Mouse (Mus musculus) midbrain, postnatal 0 days (tissue): Measurements from ENCODE around the gene Rassf7. TPM values are rescaled to one million over a fixed set of nuclear protein-coding genes. Genes with fewer than 3 reads are reported as not detected.

Experiments
- ATAC-seq: fragments of 200-750 bp; cut with Nextera tagmentation; 2 replicates; pipeline ENCODE4 v1.8.0; 2017; ENCODE audit warnings: moderate number of reproducible peaks, mild to moderate bottlenecking, moderate TSS enrichment, moderate library complexity; ENCODE audit not compliant: low FRiP score
- DNase-seq: peaks from one replicate; pipeline ENCODE4 v3.0.0-alpha.2; 2015; ENCODE audit warnings: low spot score
- H3K27ac ChIP-seq: fragments of 300-500 bp; sonication (generic); 2 replicates; pipeline ENCODE4 v1.5.1; 2014; ENCODE audit warnings: low read depth, mild to moderate bottlenecking, low read length, mixed read lengths
- H3K27me3 ChIP-seq: fragments of 300-500 bp; sonication (generic); 2 replicates; pipeline ENCODE4 v1.6.1; 2014; ENCODE audit warnings: low read length, control low read depth, mixed read lengths; ENCODE audit not compliant: insufficient read depth
- H3K36me3 ChIP-seq: fragments of 300-500 bp; sonication (generic); 2 replicates; pipeline ENCODE4 v1.6.1; 2014; ENCODE audit warnings: low read length, control low read depth, mixed read lengths; ENCODE audit not compliant: insufficient read depth
- H3K4me1 ChIP-seq: fragments of 300-500 bp; sonication (generic); 2 replicates; pipeline ENCODE4 v1.6.1; 2014; ENCODE audit warnings: mild to moderate bottlenecking, control low read depth, antibody characterized with exemption, low read length, mixed read lengths; ENCODE audit not compliant: insufficient read depth
- H3K4me2 ChIP-seq: fragments of 300-500 bp; sonication (generic); 2 replicates; pipeline ENCODE4 v1.6.1; 2014; ENCODE audit warnings: low read depth, mild to moderate bottlenecking, low read length, mixed read lengths; ENCODE audit not compliant: poor library complexity, severe bottlenecking
- H3K4me3 ChIP-seq: fragments of 300-500 bp; sonication (generic); 2 replicates; pipeline ENCODE4 v1.5.1; 2014; ENCODE audit warnings: low read depth, mild to moderate bottlenecking, low read length, moderate library complexity
- H3K9ac ChIP-seq: fragments of 300-500 bp; sonication (generic); replicated peaks from 2 replicates; pipeline ENCODE4 v1.6.1; 2014; ENCODE audit warnings: mild to moderate bottlenecking, low read length, moderate library complexity, mixed read lengths; ENCODE audit not compliant: poor library complexity, severe bottlenecking
- H3K9me3 ChIP-seq: fragments of 300-500 bp; sonication (generic); 2 replicates; pipeline ENCODE4 v1.6.1; 2016; ENCODE audit warnings: low read length, control low read depth
- CTCF ChIP-seq: IDR thresholded peaks from 2 replicates; pipeline ENCODE4 v1.5.1; 2016; ENCODE audit warnings: antibody characterized with exemption, mild to moderate bottlenecking
- WGBS: fragments of 180-500 bp; shearing (Covaris S2); extraction: QIAGEN DNeasy Blood & Tissue Kit; methylation state at CpG from one replicate; pipeline ENCODE4 v1.1.7; 2014; 5-methylcytosine and 5-hydroxymethylcytosine counted together
- microRNA counts: library from miRNA; unstranded; fragments of <30 nt; microRNA quantifications from one replicate; lab custom pipeline; 2015
- microRNA-seq: library from miRNA; unstranded; fragments of <30 nt; microRNA quantifications from one replicate; pipeline ENCODE4, GENCODE M21; 2016; ENCODE audit warnings: borderline number of aligned reads
- polyA plus RNA-seq: library from polyadenylated mRNA; unstranded; fragments of >200 nt; fragmentation: Nextera tagmentation; extraction: Ambion mirVana; gene quantifications from 2 replicates; pipeline ENCODE4 v1.2.1, GENCODE M21; 2015
- total RNA-seq: library from RNA; depleted of rRNA; stranded (reverse); fragments of >200 nt; gene quantifications from 2 replicates; pipeline ENCODE4 v1.2.3, GENCODE M21; 2014; rRNA removed

Rassf7 gene
- total and polyA plus RNA-seq, 2 experiments from 2014 or later = 20.7 to 23.5 TPM

DNA sequence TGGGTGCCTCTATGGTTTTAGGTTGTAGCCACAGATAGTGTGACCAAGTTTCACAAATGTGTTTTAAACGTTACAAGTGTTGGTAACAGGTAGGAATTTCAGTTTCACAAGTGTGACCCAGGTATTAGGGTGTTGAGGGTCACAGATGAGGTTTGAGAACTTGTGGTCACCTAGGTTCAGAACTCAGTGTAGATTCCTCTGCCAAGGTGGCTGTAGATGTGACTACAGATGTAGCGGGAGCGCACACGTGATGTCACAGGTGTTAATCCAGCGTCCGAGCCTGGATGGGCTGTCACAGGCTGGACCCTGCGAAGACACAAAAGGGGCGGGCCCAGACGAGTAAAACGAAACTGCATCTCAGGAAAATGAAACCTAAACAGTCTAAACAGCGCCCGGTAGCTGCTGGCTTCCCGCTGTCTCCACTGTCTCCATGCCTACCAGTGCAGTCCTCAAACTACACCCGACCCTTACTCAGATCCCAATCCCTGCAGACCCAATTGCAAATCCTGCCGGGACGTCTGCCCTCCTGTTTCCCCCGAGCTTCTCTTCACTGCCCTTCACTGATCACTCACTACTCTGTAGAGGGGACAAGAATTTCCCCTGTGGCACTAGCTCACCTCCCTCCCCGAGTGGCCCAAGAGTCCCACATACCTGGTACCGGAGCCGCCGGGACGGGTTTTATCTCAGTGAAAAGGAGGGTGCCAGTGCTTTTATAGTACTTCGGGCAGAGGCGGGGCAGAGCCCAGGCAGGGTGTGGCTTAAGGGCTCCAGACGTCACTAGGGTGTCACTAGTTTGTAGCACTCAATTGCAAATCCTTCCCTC lies 50.3 kb downstream of the Rassf7 start, which contains the start of gene Irf7:
TSS of gene Irf7 (minus strand) at position 743 of the 823 bp plus-strand sequence.
- H3K9ac ChIP-seq = 0 out of 2 replicates have a peak within 1 kb of the TSS, but pooled peaks have one; percentile 0
- TF ChIP-seq CTCF = no peak
- no peak within 1 kb of the TSS for H3K27ac ChIP-seq
- no peaks in the 10 kb centered on the region for H3K9me3 ChIP-seq
- H3K27me3 ChIP-seq = no peaks in the 10 kb centered on the region
- DNase-seq = peak; percentile 11
- H3K4me2 ChIP-seq = peak within 1 kb of the TSS; percentile 37
- no peaks in the 10 kb centered on the region for H3K4me1 ChIP-seq
- H3K4me3 ChIP-seq = peak within 1 kb of the TSS; percentile 21; the same call in 1 of the 2 replicates
- peaks cover 32% of the 10 kb centered on the region for H3K36me3 ChIP-seq
- 12% methylated on average over 25 of the region's 25 CpGs for WGBS
- no peak for ATAC-seq

MicroRNAs encoded within 50 kb of the gene (microRNA counts, 519-probe panel; counts per million panel counts)
- microRNA mmu-miR-210 (lab: Ali Mortazavi, UCI) = 3,486 counts per million, percentile 75 among the panel's probes with 10 or more counts

Small RNAs within 50 kb of the gene (microRNA-seq; reads per million reads assigned to microRNA genes)
- 476 reads per million, percentile 64 among the genes with 10 or more reads in this experiment for gene Mir210

Other genes starting within 250 kb of the Rassf7 start
- 9.7 and 16.3 TPM in 2 replicates for gene Ifitm1, start 248.6 kb upstream of the Rassf7 start, total RNA-seq
- 14.6 and 21.2 TPM in 2 replicates for gene Ifitm1, start 248.6 kb upstream of the Rassf7 start, polyA plus RNA-seq
- 22.5 and 39.3 TPM in 2 replicates for gene Ifitm3, start 205.1 kb upstream of the Rassf7 start, total RNA-seq
- gene Ifitm3, start 205.1 kb upstream of the Rassf7 start, polyA plus RNA-seq = 67.8 and 80.5 TPM in 2 replicates
- gene Ifitm6, start 197.9 kb upstream of the Rassf7 start, total RNA-seq = 0.99 and 1.1 TPM in 2 replicates
- 0.81 and 0.83 TPM in 2 replicates for gene Ifitm6, start 197.9 kb upstream of the Rassf7 start, polyA plus RNA-seq
- not detected in 2 replicates for gene Gm17387, start 186.7 kb upstream of the Rassf7 start, total RNA-seq
- not detected in 2 replicates for gene Gm17387, start 186.7 kb upstream of the Rassf7 start, polyA plus RNA-seq
- gene B4galnt4, start 154.8 kb upstream of the Rassf7 start, total RNA-seq = 133 and 146 TPM in 2 replicates
- gene B4galnt4, start 154.8 kb upstream of the Rassf7 start, polyA plus RNA-seq = 52.1 and 53.9 TPM in 2 replicates
- gene Pkp3, start 137.6 kb upstream of the Rassf7 start, total RNA-seq = 0.49 TPM in 1 of 2 replicates, not detected in the other
- gene Pkp3, start 137.6 kb upstream of the Rassf7 start, polyA plus RNA-seq = not detected in 2 replicates
- 1.1 and 3.9 TPM in 2 replicates for gene Sigirr, start 115.3 kb upstream of the Rassf7 start, total RNA-seq
- gene Sigirr, start 115.3 kb upstream of the Rassf7 start, polyA plus RNA-seq = 1.8 and 2.0 TPM in 2 replicates
- gene Ano9, start 98.1 kb upstream of the Rassf7 start, total RNA-seq = 0.33 and 1.1 TPM in 2 replicates
- gene Ano9, start 98.1 kb upstream of the Rassf7 start, polyA plus RNA-seq = 0.50 and 0.72 TPM in 2 replicates
- 19.6 and 23.4 TPM in 2 replicates for gene Ptdss2, start 93.5 kb upstream of the Rassf7 start, total RNA-seq
- 90.9 and 91.0 TPM in 2 replicates for gene Ptdss2, start 93.5 kb upstream of the Rassf7 start, polyA plus RNA-seq
- 39.1 and 47.1 TPM in 2 replicates for gene Rnh1, start 43.0 kb upstream of the Rassf7 start, total RNA-seq
- 44.2 and 46.8 TPM in 2 replicates for gene Rnh1, start 43.0 kb upstream of the Rassf7 start, polyA plus RNA-seq
- gene Hras, start 21.9 kb upstream of the Rassf7 start, total RNA-seq = 109 and 113 TPM in 2 replicates
- gene Hras, start 21.9 kb upstream of the Rassf7 start, polyA plus RNA-seq = 209 TPM in 2 replicates
- 11.5 and 14.9 TPM in 2 replicates for gene Lrrc56, start 21.7 kb upstream of the Rassf7 start, total RNA-seq
- 8.6 TPM in 2 replicates for gene Lrrc56, start 21.7 kb upstream of the Rassf7 start, polyA plus RNA-seq
- gene Lmntd2, start 1.8 kb upstream of the Rassf7 start, total RNA-seq = not detected in 2 replicates
- gene Lmntd2, start 1.8 kb upstream of the Rassf7 start, polyA plus RNA-seq = 0.10 and 0.36 TPM in 2 replicates
- 46.3 and 54.6 TPM in 2 replicates for gene Phrf1, start 12.9 kb downstream of the Rassf7 start, total RNA-seq
- gene Phrf1, start 12.9 kb downstream of the Rassf7 start, polyA plus RNA-seq = 35.1 and 39.5 TPM in 2 replicates
- 3.9 and 4.5 TPM in 2 replicates for gene Irf7, start 50.6 kb downstream of the Rassf7 start, total RNA-seq
- gene Irf7, start 50.6 kb downstream of the Rassf7 start, polyA plus RNA-seq = 2.8 and 2.9 TPM in 2 replicates
- not detected in 2 replicates for gene Cdhr5, start 60.9 kb downstream of the Rassf7 start, total RNA-seq
- not detected in 2 replicates for gene Cdhr5, start 60.9 kb downstream of the Rassf7 start, polyA plus RNA-seq
- 1.5 and 2.5 TPM in 2 replicates for gene Sct, start 63.3 kb downstream of the Rassf7 start, total RNA-seq
- 3.3 and 4.3 TPM in 2 replicates for gene Sct, start 63.3 kb downstream of the Rassf7 start, polyA plus RNA-seq
- 0.55 and 0.61 TPM in 2 replicates for gene Drd4, start 76.1 kb downstream of the Rassf7 start, total RNA-seq
- 0.73 and 0.98 TPM in 2 replicates for gene Drd4, start 76.1 kb downstream of the Rassf7 start, polyA plus RNA-seq
- 246 and 289 TPM in 2 replicates for gene Deaf1, start 111.8 kb downstream of the Rassf7 start, total RNA-seq
- 291 and 306 TPM in 2 replicates for gene Deaf1, start 111.8 kb downstream of the Rassf7 start, polyA plus RNA-seq
- gene Tmem80, start 111.9 kb downstream of the Rassf7 start, total RNA-seq = 25.8 and 29.1 TPM in 2 replicates
- gene Tmem80, start 111.9 kb downstream of the Rassf7 start, polyA plus RNA-seq = 31.5 and 34.5 TPM in 2 replicates
- gene Eps8l2, start 123.0 kb downstream of the Rassf7 start, total RNA-seq = 2.4 and 3.1 TPM in 2 replicates
- 0.48 and 0.74 TPM in 2 replicates for gene Eps8l2, start 123.0 kb downstream of the Rassf7 start, polyA plus RNA-seq
- 166 and 175 TPM in 2 replicates for gene Taldo1, start 176.3 kb downstream of the Rassf7 start, total RNA-seq
- gene Taldo1, start 176.3 kb downstream of the Rassf7 start, polyA plus RNA-seq = 245 and 255 TPM in 2 replicates
- 72.0 and 72.9 TPM in 2 replicates for gene Gatd1, start 198.3 kb downstream of the Rassf7 start, total RNA-seq
- gene Gatd1, start 198.3 kb downstream of the Rassf7 start, polyA plus RNA-seq = 47.7 and 48.9 TPM in 2 replicates
- 167 and 195 TPM in 2 replicates for gene Cend1, start 213.6 kb downstream of the Rassf7 start, total RNA-seq
- 194 and 233 TPM in 2 replicates for gene Cend1, start 213.6 kb downstream of the Rassf7 start, polyA plus RNA-seq
- 148 and 152 TPM in 2 replicates for gene Slc25a22, start 222.0 kb downstream of the Rassf7 start, total RNA-seq
- gene Slc25a22, start 222.0 kb downstream of the Rassf7 start, polyA plus RNA-seq = 118 and 121 TPM in 2 replicates
- gene Pidd1, start 228.2 kb downstream of the Rassf7 start, total RNA-seq = 1.4 and 1.6 TPM in 2 replicates
- 1.1 and 1.3 TPM in 2 replicates for gene Pidd1, start 228.2 kb downstream of the Rassf7 start, polyA plus RNA-seq
- gene Rplp2, start 231.5 kb downstream of the Rassf7 start, total RNA-seq = 180 and 197 TPM in 2 replicates
- 761 and 852 TPM in 2 replicates for gene Rplp2, start 231.5 kb downstream of the Rassf7 start, polyA plus RNA-seq
- 6.5 and 7.0 TPM in 2 replicates for gene Pnpla2, start 239.3 kb downstream of the Rassf7 start, total RNA-seq
- 22.2 and 24.5 TPM in 2 replicates for gene Pnpla2, start 239.3 kb downstream of the Rassf7 start, polyA plus RNA-seq
- gene Cracr2b, start 245.2 kb downstream of the Rassf7 start, total RNA-seq = 4.0 and 5.3 TPM in 2 replicates
- gene Cracr2b, start 245.2 kb downstream of the Rassf7 start, polyA plus RNA-seq = 5.3 and 5.9 TPM in 2 replicates